Mouse (Mus musculus): ENCODE data around the gene Sp6.

GRCm38 (mm10) chr11:97030426-97030825 lies 17.2 kb downstream of the Sp6 start:
- TF ChIP-seq EP300 (IDR thresholded peaks at IDR 0.05; ENCODE audit: insufficient read depth, low read depth, low read length) (no peak), POLR2A (IDR thresholded peaks at IDR 0.05; ENCODE audit: insufficient read depth, low read length) (no peak), CTCF (IDR thresholded peaks at IDR 0.05; ENCODE audit: low read depth, low read length) (no peak)
